Mouse (Mus musculus) 416B (cell line): ENCODE measurements around the gene Natd1.
"Not testable (repeated sequence)": the region's sequence is repeated elsewhere in the genome, so short reads cannot be mapped to it uniquely, and the experiment has no call there.

Source experiments
- DNase-seq: peaks from one replicate; pipeline ENCODE4 v3.0.0; 2011; ENCODE audit warnings: low read depth

The Natd1 gene

DNA sequence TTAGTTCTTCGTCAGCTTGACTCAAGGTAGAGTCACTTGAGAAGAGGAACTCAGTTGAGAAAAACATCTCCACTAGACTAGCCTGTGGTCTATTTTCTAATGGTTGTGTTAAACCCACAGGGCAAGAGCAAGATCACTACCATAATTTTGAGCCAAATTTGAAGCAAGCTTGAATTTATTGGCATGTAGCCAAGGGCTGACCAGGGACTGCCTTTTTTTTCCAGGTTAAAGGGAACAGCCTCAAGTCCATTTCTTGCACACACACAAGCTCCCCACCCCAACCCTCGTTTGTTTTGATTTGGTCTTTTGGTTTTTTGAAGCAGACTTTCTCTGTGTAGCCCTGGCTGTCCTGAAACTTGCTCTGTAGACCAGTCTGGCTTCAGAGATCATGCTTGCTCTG lies 24.7 kb downstream of the Natd1 start:
- DNase-seq, result peak; percentile 46

DNA sequence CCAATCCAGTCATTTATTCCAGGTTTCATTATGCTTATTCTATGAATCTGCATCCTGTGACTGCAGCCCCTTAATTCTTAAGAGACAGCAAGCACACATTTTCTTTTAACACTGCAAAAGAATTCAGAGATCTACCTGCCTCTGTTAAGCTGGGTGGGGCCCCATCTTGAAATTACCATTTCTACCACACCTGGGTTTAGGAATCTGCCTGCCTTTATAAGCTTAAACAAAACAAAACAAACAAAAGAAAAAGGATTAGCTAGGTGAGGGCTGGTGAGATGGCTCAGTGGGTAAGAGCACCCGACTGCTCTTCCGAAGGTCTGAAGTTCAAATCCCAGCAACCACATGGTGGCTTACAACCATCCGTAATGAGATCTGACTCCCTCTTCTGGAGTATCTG lies 27.6 kb downstream of the Natd1 start:
- DNase-seq, result not testable (repeated sequence)

DNA sequence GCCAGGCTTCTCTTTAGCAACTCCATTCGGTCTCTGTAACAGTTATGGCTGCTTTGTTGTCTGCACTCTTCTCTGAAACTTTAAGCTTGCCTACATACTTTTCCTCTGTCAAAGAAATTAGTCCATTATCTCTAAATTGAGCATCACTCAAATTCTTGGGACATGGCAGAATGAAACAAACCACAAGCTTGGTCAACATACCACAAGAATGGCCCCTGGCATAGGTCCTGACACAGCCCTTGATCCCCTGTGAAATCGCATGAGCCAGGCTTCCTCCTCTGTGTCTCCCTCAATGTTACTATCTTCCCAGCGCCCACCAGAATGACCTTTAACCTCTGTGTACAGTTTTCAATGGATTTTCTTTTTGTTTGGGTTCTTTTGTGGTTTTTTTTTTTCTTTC lies 32.2 kb downstream of the Natd1 start:
- peak; percentile 58 for DNase-seq

- DNase-seq, result no peak
These were observed 34.0 kb downstream of the Natd1 start for GRCm38 (mm10) chr11:60880559-60880958.

DNA sequence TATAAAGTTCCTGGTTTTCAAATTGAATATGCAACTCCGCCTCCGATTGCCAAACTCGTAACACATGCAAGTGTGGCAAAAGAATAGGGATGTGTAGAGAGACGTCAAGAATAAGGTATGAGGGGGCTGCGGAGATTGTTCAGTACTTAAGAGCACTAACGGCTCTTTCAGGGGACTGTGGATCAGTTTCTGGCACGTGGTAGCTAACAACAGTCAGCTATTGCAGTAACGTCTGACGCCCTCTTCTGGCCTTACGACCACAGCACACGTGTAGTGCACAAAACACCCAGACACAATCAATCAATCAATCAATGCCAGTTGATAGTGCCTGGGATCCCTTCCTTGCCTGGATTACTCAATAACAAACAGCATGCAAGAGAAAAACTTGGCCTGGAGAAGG lies 35.1 kb downstream of the Natd1 start:
- peak; percentile 88 for DNase-seq

GRCm38 (mm10) chr11:60878675-60879294 lies 35.8 kb downstream of the Natd1 start, which contains the start of gene Tmem11:
TSS of gene Tmem11 (minus strand) at chr11:60879272.
- peak; percentile 97 for DNase-seq

GRCm38 (mm10) chr11:60878056-60878612 lies 36.4 kb downstream of the Natd1 start:
- peak; percentile 85 for DNase-seq

DNA sequence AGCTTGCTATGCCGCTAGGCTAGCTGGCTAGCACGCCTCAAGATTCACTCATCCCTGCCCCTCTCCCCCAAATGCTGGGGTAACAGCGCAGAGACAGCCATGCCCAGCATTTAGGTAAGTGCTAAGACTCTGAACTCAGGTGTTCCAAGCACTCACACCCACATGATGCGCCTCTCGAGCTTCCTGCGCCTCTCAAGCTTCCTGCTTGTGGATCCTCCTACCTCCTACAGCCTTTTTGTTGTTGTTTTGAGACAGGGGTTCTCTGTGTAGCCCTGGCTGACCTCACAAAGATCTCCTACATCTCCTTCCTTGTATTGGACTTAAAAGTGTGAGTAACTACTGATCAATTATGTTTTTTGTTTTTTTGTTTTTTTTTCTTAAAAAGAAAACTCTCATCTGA lies 41.4 kb downstream of the Natd1 start:
- no peak for DNase-seq

GRCm38 (mm10) chr11:60871409-60871808 lies 43.1 kb downstream of the Natd1 start:
- no peak for DNase-seq

GRCm38 (mm10) chr11:60869471-60869870 lies 45.1 kb downstream of the Natd1 start:
- DNase-seq, result not testable (repeated sequence)

DNA sequence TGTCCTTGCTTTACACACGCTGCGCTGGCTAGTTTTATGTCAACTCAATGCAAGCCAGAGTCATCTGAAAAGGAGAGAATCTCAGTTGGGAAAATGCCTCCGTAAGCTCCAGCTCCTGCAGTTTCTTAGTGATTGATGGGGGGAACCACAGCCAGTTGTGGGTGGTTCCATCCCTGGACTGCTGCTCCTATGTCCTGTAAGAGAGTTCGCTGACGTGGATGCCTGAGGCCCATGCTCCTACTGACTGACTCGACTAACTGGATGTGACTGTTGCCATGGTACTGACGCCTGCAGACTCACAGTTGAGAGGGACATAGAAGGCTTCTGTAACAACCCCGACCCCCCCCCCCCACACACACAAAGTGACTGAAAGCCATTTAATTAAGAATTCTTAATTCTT lies 46.6 kb downstream of the Natd1 start:
- DNase-seq, result no peak

GRCm38 (mm10) chr11:60867456-60867855 lies 47.1 kb downstream of the Natd1 start:
- no peak for DNase-seq

GRCm38 (mm10) chr11:60866021-60866420 lies 48.5 kb downstream of the Natd1 start:
- no peak for DNase-seq

- no peak for DNase-seq
These were observed 49.6 kb downstream of the Natd1 start for GRCm38 (mm10) chr11:60864916-60865315.

- DNase-seq, result no peak
These were observed 50.4 kb downstream of the Natd1 start for GRCm38 (mm10) chr11:60864166-60864565.

DNA sequence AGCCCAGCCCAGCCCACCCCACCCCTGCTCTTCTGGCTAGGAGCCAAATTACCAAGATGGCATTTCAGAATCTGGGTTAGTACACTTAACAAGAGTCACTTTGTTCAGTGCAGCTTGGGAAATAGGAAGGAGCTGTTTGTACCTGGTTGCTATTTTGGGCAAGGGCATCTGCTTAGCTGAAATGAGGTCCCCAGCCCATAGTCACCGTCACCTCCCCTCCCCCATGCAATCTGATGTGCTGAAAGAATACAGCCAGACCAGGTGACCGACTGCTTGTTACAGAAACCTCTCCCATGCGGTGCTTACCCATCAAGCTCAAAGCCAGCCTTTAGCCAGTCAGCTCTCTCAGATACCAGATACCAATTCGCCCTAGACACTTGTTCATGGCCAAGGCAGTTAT lies 51.4 kb downstream of the Natd1 start:
- no peak for DNase-seq

DNA sequence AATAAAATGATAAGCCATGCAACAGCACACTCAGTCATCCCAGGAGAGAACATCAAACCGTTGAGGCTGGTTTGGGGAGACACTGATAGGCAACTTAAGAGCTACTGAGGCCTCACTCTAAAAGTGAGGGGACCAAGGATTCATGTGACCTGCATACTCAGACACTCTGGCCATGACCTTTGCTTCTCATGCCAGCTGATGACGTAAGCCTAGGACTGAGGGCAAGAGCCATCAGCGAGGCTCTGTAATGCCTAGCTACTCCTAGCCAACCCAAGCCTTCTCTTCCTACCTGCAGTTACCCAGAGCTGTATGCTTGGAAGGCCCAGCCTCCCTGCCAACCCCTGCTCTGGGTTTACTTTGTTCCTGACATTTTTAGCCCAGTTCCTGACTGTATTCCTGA lies 52.6 kb downstream of the Natd1 start:
- no peak for DNase-seq

GRCm38 (mm10) chr11:60856587-60856986 lies 58.0 kb downstream of the Natd1 start:
- no peak for DNase-seq
